Mouse (Mus musculus): ENCODE data around the gene Vmn1r38. TPM values are rescaled to one million over a fixed set of nuclear protein-coding genes. Genes with fewer than 3 reads are reported as not detected.
"Not testable (repeated sequence)": the region's sequence is repeated elsewhere in the genome, so short reads cannot be mapped to it uniquely, and the experiment has no call there.

Vmn1r38 gene
- polyA plus RNA-seq (2012; fragmentation: generic; extraction: Trizol): not detected

DNA sequence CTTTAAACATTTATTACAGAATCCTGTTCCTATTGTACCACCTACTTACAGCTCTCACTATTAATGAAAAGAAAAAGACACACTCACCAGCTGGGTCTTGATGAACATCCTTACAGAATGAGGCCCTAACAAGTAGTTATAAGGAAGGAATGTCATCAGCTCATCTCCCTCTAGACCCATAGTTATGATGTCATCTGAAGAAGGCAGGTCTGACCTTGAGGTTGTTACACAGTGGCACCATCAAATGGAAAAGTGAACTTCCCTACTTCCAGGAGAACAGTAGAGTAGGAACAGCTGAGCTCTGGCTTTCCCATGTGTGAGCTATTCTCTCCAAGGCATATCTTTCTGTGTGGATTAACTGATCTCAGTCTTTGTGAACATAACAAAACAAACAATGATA lies at the start of gene Vmn1r38:
TSS of gene Vmn1r38 (minus strand) at position 101 of the 400 bp plus-strand sequence.
- H3K79me2 ChIP-seq (ENCODE audit: control insufficient read depth, insufficient read depth); H3K4me3 ChIP-seq; H3K4me2 ChIP-seq (ENCODE audit: low read depth); H3ac ChIP-seq (ENCODE audit: control insufficient read depth, insufficient read length); H3K27me3 ChIP-seq (ENCODE audit: control insufficient read depth, insufficient read depth, insufficient read length); H3K36me3 ChIP-seq (ENCODE audit: control insufficient read depth, insufficient read depth): not testable (repeated sequence)

- H3K4me3 ChIP-seq: no peak within 1 kb of the TSS
- H3K79me2 ChIP-seq (ENCODE audit: control insufficient read depth, insufficient read depth): no peaks in the 10 kb centered on the region
- no peak within 1 kb of the TSS for H3ac ChIP-seq (ENCODE audit: control insufficient read depth, insufficient read length)
- H3K36me3 ChIP-seq (ENCODE audit: control insufficient read depth, insufficient read depth): no peaks in the 10 kb centered on the region
- no peak for TF ChIP-seq USF1 (IDR thresholded peaks at IDR 0.05; ENCODE audit: low read depth)
- H3K27me3 ChIP-seq (ENCODE audit: control insufficient read depth, insufficient read depth, insufficient read length): no peaks in the 10 kb centered on the region
- H3K4me2 ChIP-seq (ENCODE audit: low read depth): no peak within 1 kb of the TSS
Measured at GRCm38 (mm10) chr6:66810509-66810908, 28.1 kb upstream of the Vmn1r38 start, which contains the start of gene Vmn1r39. Gene Vmn1r39, minus strand, starts transcription at chr6:66810609.

DNA sequence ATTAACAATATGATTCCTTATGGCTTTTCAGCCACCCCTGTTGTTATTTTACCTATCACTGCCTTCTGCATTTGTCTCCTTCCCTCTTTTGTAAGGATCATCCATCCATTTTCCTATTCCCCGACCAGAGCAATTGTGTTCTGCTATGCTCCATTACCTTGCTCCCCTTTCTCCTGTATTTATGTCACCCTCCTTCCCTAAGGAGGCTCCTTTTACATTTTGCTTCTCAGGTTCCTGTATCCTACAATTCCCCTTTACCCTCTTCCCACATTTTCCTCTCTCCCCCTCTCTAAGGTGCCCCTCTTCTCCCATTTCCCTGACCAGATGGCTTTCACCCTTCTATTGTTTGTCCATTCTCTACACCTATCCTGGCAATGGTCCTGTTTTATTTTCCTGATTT lies 23.9 kb upstream of the Vmn1r38 start:
- no peaks in the 10 kb centered on the region for H3K79me2 ChIP-seq (ENCODE audit: control insufficient read depth, insufficient read depth)
- no peaks in the 10 kb centered on the region for H3K36me3 ChIP-seq (ENCODE audit: control insufficient read depth, insufficient read depth)
- no peak overlapping the region for H3K4me3 ChIP-seq
- H3ac ChIP-seq (ENCODE audit: control insufficient read depth, insufficient read length): no peak overlapping the region
- TF ChIP-seq POLR2A (IDR thresholded peaks at IDR 0.05; ENCODE audit: insufficient read length, low read depth): no peak
- no peak for TF ChIP-seq MYOG (IDR thresholded peaks at IDR 0.05; ENCODE audit: control insufficient read depth in 1 of 3, insufficient read depth in 1 of 3, insufficient read length in 2 of 3, low read depth in 2 of 3)
- TF ChIP-seq E2F4 (IDR thresholded peaks at IDR 0.05; ENCODE audit: insufficient read depth): no peak
- no peak for TF ChIP-seq USF1 (IDR thresholded peaks at IDR 0.05; ENCODE audit: low read depth)
- no peak for TF ChIP-seq MAX (IDR thresholded peaks at IDR 0.05; ENCODE audit: low read depth)
- TF ChIP-seq POLR2AphosphoS2 (IDR thresholded peaks at IDR 0.05; ENCODE audit: insufficient read length, low read depth): no peak
- no peak for TF ChIP-seq TCF3 (IDR thresholded peaks at IDR 0.05; ENCODE audit: insufficient read length, low read depth)
- TF ChIP-seq SRF (IDR thresholded peaks at IDR 0.05; ENCODE audit: control insufficient read depth, insufficient read length, low read depth): no peak
- no peak for TF ChIP-seq CEBPB (IDR thresholded peaks at IDR 0.05; ENCODE audit: insufficient read depth, poor library complexity, severe bottlenecking)
- no peak for TF ChIP-seq REST (IDR thresholded peaks at IDR 0.05; ENCODE audit: insufficient read depth, insufficient read length)
- TF ChIP-seq MYOD1 (IDR thresholded peaks at IDR 0.05; ENCODE audit: control insufficient read depth in 1 of 3, insufficient read length in 2 of 3, low read depth in 2 of 3): no peak
- no peaks in the 10 kb centered on the region for H3K27me3 ChIP-seq (ENCODE audit: control insufficient read depth, insufficient read depth, insufficient read length)
- H3K4me2 ChIP-seq (ENCODE audit: low read depth): no peak overlapping the region

GRCm38 (mm10) chr6:66805713-66806112 lies 23.3 kb upstream of the Vmn1r38 start:
- Histone ChIP-seq H3K79me2 (ENCODE audit: control insufficient read depth, insufficient read depth) (no peaks in the 10 kb centered on the region), H3K4me2 (ENCODE audit: low read depth) (no peak overlapping the region), H3K36me3 (ENCODE audit: control insufficient read depth, insufficient read depth) (no peaks in the 10 kb centered on the region), H3ac (ENCODE audit: control insufficient read depth, insufficient read length) (no peak overlapping the region), H3K27me3 (ENCODE audit: control insufficient read depth, insufficient read depth, insufficient read length) (no peaks in the 10 kb centered on the region), H3K4me3 (no peak overlapping the region)
- TF ChIP-seq POLR2A (IDR thresholded peaks at IDR 0.05; ENCODE audit: insufficient read length, low read depth) (no peak), REST (IDR thresholded peaks at IDR 0.05; ENCODE audit: insufficient read depth, insufficient read length) (no peak)

GRCm38 (mm10) chr6:66729082-66729481 lies 53.3 kb downstream of the Vmn1r38 start, which contains the start of gene Vmn1r37:
Gene Vmn1r37, plus strand, starts transcription at chr6:66729382.
- H3K4me2 ChIP-seq (ENCODE audit: low read depth); H3K36me3 ChIP-seq (ENCODE audit: control insufficient read depth, insufficient read depth); H3K4me3 ChIP-seq; H3K27me3 ChIP-seq (ENCODE audit: control insufficient read depth, insufficient read depth, insufficient read length); H3K79me2 ChIP-seq (ENCODE audit: control insufficient read depth, insufficient read depth); H3ac ChIP-seq (ENCODE audit: control insufficient read depth, insufficient read length): not testable (repeated sequence)

Other genes with a start within 250 kb of the Vmn1r38 start
- 16.0 TPM for gene Mad2l1, start 247.2 kb downstream of the Vmn1r38 start, polyA plus RNA-seq (2012; fragmentation: generic; extraction: Trizol)
- gene Vmn1r32, start 222.5 kb downstream of the Vmn1r38 start, polyA plus RNA-seq (2012; fragmentation: generic; extraction: Trizol): not detected
- not detected for gene Vmn1r33, start 164.3 kb downstream of the Vmn1r38 start, polyA plus RNA-seq (2012; fragmentation: generic; extraction: Trizol)
- gene Vmn1r34, start 138.7 kb downstream of the Vmn1r38 start, polyA plus RNA-seq (2012; fragmentation: generic; extraction: Trizol): not detected
- gene Vmn1r35, start 96.7 kb downstream of the Vmn1r38 start, polyA plus RNA-seq (2012; fragmentation: generic; extraction: Trizol): not detected
- not detected for gene Vmn1r36, start 63.5 kb downstream of the Vmn1r38 start, polyA plus RNA-seq (2012; fragmentation: generic; extraction: Trizol)
- gene Vmn1r37, start 53.2 kb downstream of the Vmn1r38 start, polyA plus RNA-seq (2012; fragmentation: generic; extraction: Trizol): not detected
- gene Vmn1r39, start 28.0 kb upstream of the Vmn1r38 start, polyA plus RNA-seq (2012; fragmentation: generic; extraction: Trizol): not detected
- gene Gng12, start 113.8 kb upstream of the Vmn1r38 start, polyA plus RNA-seq (2012; fragmentation: generic; extraction: Trizol): 37.8 TPM

All from myocyte (in vitro differentiated cells).